Mouse (Mus musculus): ENCODE measurements around the gene Slc26a10.

The Slc26a10 gene

GRCm38 (mm10) chr10:127179871-127180694 lies at the start of gene Slc26a10:
Gene Slc26a10 (minus strand): TSS chr10:127180645.
- no peak for DNase-seq

GRCm38 (mm10) chr10:127228897-127229296 lies 48.5 kb upstream of the Slc26a10 start:
- peak; percentile 82 for DNase-seq

GRCm38 (mm10) chr10:127227163-127227562 lies 46.7 kb upstream of the Slc26a10 start:
- no peak for DNase-seq

- DNase-seq: peak; percentile 36
These were observed 46.0 kb upstream of the Slc26a10 start for GRCm38 (mm10) chr10:127226318-127226895.

GRCm38 (mm10) chr10:127225732-127226131 lies 45.3 kb upstream of the Slc26a10 start:
- DNase-seq: no peak

GRCm38 (mm10) chr10:127225213-127225612 lies 44.8 kb upstream of the Slc26a10 start:
- no peak for DNase-seq

GRCm38 (mm10) chr10:127218339-127218738 lies 37.9 kb upstream of the Slc26a10 start:
- DNase-seq: no peak

GRCm38 (mm10) chr10:127217177-127217576 lies 36.7 kb upstream of the Slc26a10 start:
- DNase-seq: no peak

GRCm38 (mm10) chr10:127216456-127216855 lies 36.0 kb upstream of the Slc26a10 start:
- no peak for DNase-seq

- no peak for DNase-seq
These were observed 34.0 kb upstream of the Slc26a10 start for GRCm38 (mm10) chr10:127214422-127214803.

- no peak for DNase-seq
These were observed 33.4 kb upstream of the Slc26a10 start for GRCm38 (mm10) chr10:127213704-127214421.

- no peak for DNase-seq
These were observed 32.8 kb upstream of the Slc26a10 start for GRCm38 (mm10) chr10:127213272-127213671.

GRCm38 (mm10) chr10:127211414-127211854 lies 31.0 kb upstream of the Slc26a10 start, which contains the start of gene Pip4k2c:
Gene Pip4k2c (minus strand): TSS chr10:127211585.
- peak; percentile 97 for DNase-seq

GRCm38 (mm10) chr10:127210961-127211405 lies 30.5 kb upstream of the Slc26a10 start:
- DNase-seq: peak; percentile 91

GRCm38 (mm10) chr10:127209928-127210570 lies 29.6 kb upstream of the Slc26a10 start:
- no peak for DNase-seq

GRCm38 (mm10) chr10:127208921-127209320 lies 28.5 kb upstream of the Slc26a10 start:
- no peak for DNase-seq

GRCm38 (mm10) chr10:127205373-127205772 lies 24.9 kb upstream of the Slc26a10 start:
- no peak for DNase-seq

GRCm38 (mm10) chr10:127204589-127204988 lies 24.1 kb upstream of the Slc26a10 start:
- DNase-seq: no peak

GRCm38 (mm10) chr10:127203106-127203505 lies 22.7 kb upstream of the Slc26a10 start:
- DNase-seq: no peak

GRCm38 (mm10) chr10:127200279-127200678 lies 19.8 kb upstream of the Slc26a10 start:
- no peak for DNase-seq

GRCm38 (mm10) chr10:127199474-127199873 lies 19.0 kb upstream of the Slc26a10 start:
- no peak for DNase-seq

GRCm38 (mm10) chr10:127199068-127199467 lies 18.6 kb upstream of the Slc26a10 start:
- no peak for DNase-seq

- DNase-seq: peak; percentile 53
These were observed 18.0 kb upstream of the Slc26a10 start for GRCm38 (mm10) chr10:127198492-127198891.
